Mouse (Mus musculus): ENCODE data around the gene Slc3a1.

GRCm38 (mm10) chr17:85074083-85074482, 45.9 kb downstream of the Slc3a1 start:
- TF ChIP-seq CTCF (IDR thresholded peaks at IDR 0.05; ENCODE audit: low read depth, low read length) (no peak), GATA1 (IDR thresholded peaks at IDR 0.05; ENCODE audit: borderline replicate concordance, low read length) (no peak), TAL1 (conservative IDR thresholded peaks at IDR 0.05; ENCODE audit: low read depth, low read length) (no peak)

All from G1E (cell line).